Mouse (Mus musculus): ENCODE results near the gene Gm20388. TPM values are rescaled to one million over a fixed set of nuclear protein-coding genes. Genes with fewer than 3 reads are reported as not detected.

Gm20388 gene
- polyA plus RNA-seq, 1 experiment: 10.6 TPM

DNA sequence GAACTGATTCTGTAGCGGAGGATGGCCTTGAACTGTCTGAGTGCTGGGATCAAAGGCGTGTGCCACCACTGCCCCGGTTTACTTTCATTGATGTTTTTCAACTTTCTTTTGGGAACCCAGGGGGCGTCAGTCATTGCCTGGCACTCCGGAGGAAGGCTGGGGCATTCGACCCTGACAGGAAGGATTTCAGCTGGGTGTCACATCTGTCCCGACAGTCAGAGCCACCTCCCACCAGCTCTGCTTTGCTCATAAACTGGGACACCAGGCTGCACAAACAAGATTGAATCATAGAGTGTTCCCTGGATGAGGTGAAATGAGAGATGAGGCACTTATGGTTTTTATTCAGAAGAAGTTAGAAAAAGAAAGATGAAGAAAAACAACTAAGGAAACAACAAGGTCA, 41.6 kb downstream of the Gm20388 start:
- Histone ChIP-seq H3K4me1 (ENCODE audit: control insufficient read depth, insufficient read depth, low read length) (no peaks in the 10 kb centered on the region), H3K4me3 (replicated peaks; ENCODE audit: control insufficient read depth, low read depth, low read length) (no peak overlapping the region), H3K27ac (ENCODE audit: control insufficient read depth, insufficient read depth, low read depth, low read length, poor library complexity) (no peak overlapping the region)
- WGBS: 87% methylated on average over 7 of the region's 7 CpGs
- no peak for TF ChIP-seq CTCF (IDR thresholded peaks at IDR 0.05; ENCODE audit: control insufficient read depth, insufficient read depth, low read length)
- TF ChIP-seq POLR2A (IDR thresholded peaks at IDR 0.05; ENCODE audit: borderline replicate concordance, control insufficient read depth, low read depth, low read length): no peak

DNA sequence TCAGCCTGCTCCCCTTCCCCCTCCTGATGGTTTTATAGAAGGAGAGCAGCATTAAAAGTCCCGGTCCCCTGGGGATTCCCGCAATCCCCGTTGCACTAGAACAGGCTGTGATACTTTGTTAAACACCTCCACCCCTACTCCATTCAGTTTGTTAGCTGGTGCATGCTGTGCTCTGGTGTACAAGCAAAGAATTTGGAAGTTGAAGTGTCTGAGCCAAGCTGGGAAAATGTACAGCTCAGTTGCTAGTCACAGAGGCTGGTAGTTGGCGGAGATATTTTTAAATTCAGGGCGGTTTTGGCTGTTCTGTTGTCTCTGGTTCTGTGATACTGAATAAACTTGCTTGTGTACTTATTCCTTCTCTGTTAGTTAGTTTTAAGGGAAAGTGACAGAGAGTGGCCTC, 42.1 kb downstream of the Gm20388 start:
- no peak for TF ChIP-seq CTCF (IDR thresholded peaks at IDR 0.05; ENCODE audit: control insufficient read depth, insufficient read depth, low read length)
- no peak for TF ChIP-seq POLR2A (IDR thresholded peaks at IDR 0.05; ENCODE audit: borderline replicate concordance, control insufficient read depth, low read depth, low read length)
- Histone ChIP-seq H3K4me1 (ENCODE audit: control insufficient read depth, insufficient read depth, low read length) (no peaks in the 10 kb centered on the region), H3K4me3 (replicated peaks; ENCODE audit: control insufficient read depth, low read depth, low read length) (no peak overlapping the region), H3K27ac (ENCODE audit: control insufficient read depth, insufficient read depth, low read depth, low read length, poor library complexity) (no peak overlapping the region)
- WGBS: 92% methylated on average over 5 of the region's 5 CpGs

DNA sequence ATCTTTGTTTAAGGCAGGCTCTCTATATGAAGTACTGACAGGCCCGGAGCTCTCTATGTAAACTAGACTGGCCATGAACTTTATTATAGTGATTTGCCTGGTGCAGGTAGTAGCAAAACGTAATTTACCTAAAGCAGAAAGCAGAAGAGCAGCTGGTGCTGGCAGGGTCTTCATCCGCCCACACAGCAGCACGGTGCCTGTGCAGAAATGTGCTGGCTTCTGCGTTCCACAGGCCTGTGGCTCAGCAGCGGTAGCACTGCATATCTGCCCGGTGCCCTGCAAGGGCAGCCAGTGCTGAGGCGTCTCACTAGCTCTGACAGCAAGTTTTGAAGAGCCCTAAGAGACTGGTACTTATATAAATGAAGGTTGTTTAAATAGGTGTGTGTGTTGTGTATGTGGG, 44.7 kb downstream of the Gm20388 start:
- Histone ChIP-seq H3K27ac (ENCODE audit: control insufficient read depth, insufficient read depth, low read depth, low read length, poor library complexity) (no peak overlapping the region), H3K4me3 (replicated peaks; ENCODE audit: control insufficient read depth, low read depth, low read length) (no peak overlapping the region), H3K4me1 (ENCODE audit: control insufficient read depth, insufficient read depth, low read length) (no peaks in the 10 kb centered on the region)
- 93% methylated on average over 8 of the region's 8 CpGs for WGBS
- TF ChIP-seq POLR2A (IDR thresholded peaks at IDR 0.05; ENCODE audit: borderline replicate concordance, control insufficient read depth, low read depth, low read length): no peak
- TF ChIP-seq CTCF (IDR thresholded peaks at IDR 0.05; ENCODE audit: control insufficient read depth, insufficient read depth, low read length): no peak

DNA sequence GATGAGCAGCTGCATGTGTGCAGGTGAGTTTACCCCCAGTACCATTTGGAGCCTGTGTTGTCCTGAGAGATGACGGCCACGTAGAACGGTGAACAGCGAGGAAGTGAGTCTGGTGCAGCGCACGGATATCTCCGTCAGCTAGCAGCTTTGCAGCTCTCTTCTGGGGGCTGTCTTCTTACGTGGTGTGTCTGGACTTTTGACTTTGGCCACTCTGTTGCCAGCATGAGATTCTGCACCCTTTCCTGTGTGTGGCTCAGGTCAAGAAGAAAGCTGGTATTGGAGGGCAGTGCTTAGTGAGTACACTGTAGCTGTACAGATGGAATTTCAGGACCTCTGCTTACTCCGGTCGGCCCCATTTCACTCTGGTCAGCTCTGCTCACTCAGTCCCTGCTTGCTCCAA, 47.4 kb downstream of the Gm20388 start:
- no peak overlapping the region for H3K4me3 ChIP-seq (replicated peaks; ENCODE audit: control insufficient read depth, low read depth, low read length)
- 95% methylated on average over 10 of the region's 10 CpGs for WGBS
- no peak for TF ChIP-seq POLR2A (IDR thresholded peaks at IDR 0.05; ENCODE audit: borderline replicate concordance, control insufficient read depth, low read depth, low read length)
- no peak for TF ChIP-seq CTCF (IDR thresholded peaks at IDR 0.05; ENCODE audit: control insufficient read depth, insufficient read depth, low read length)
- H3K27ac ChIP-seq (ENCODE audit: control insufficient read depth, insufficient read depth, low read depth, low read length, poor library complexity): no peak overlapping the region
- no peaks in the 10 kb centered on the region for H3K4me1 ChIP-seq (ENCODE audit: control insufficient read depth, insufficient read depth, low read length)

DNA sequence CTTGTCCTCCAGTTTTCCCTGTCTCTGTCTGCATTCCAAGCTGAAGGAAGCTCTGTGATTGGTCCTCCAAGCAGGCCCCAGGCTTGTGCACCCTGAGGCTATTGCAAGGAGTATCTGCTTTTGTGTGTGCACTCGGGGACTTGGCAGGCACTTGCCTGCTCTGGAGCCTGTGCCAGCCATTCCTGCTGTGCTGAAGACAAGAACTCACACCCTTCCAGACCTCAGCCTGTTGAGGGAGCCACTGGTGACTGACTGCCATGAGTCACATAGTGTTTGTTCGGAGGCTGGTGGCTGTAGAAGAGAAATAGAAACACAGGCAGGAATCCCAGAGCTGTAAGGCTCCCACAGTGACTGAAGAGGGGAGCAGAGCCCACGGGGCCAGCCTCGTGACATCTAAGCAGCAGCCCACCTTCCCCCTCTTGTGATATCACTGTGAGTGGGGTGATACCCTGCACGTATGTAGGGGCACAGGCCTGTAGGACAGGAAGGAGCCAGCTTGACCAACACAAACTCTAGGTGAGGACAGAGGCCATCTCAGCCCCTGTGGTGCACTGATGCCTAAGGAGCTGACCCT, 50.0 kb downstream of the Gm20388 start:
- TF ChIP-seq POLR2A (IDR thresholded peaks at IDR 0.05; ENCODE audit: borderline replicate concordance, control insufficient read depth, low read depth, low read length) (no peak), CTCF (IDR thresholded peaks at IDR 0.05; ENCODE audit: control insufficient read depth, insufficient read depth, low read length) (no peak)
- no peaks in the 10 kb centered on the region for H3K4me1 ChIP-seq (ENCODE audit: control insufficient read depth, insufficient read depth, low read length)
- WGBS: 77% methylated on average over 5 of the region's 5 CpGs
- no peak overlapping the region for H3K27ac ChIP-seq (ENCODE audit: control insufficient read depth, insufficient read depth, low read depth, low read length, poor library complexity)
- no peak overlapping the region for H3K4me3 ChIP-seq (replicated peaks; ENCODE audit: control insufficient read depth, low read depth, low read length)

DNA sequence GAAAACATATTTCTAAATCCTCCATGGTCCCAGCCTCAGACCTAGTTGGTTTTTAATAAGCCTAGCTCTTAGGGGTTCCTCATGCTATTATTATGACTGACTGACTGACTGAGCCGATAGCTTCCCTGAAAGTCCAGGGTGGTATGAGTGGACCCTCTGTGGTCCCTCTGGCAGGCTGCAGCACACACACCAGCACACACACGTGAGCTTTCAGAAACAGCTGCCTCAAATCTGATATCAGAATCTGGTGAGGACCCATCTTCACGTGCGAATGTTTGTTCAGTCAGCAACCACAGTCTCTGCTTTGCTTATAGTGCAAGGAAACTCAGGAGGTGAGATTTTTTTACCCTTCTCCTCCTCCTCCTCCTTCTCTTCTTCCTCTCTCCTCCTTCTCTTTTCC, 54.2 kb downstream of the Gm20388 start:
- Histone ChIP-seq H3K27ac (ENCODE audit: control insufficient read depth, insufficient read depth, low read depth, low read length, poor library complexity) (no peak overlapping the region), H3K4me3 (replicated peaks; ENCODE audit: control insufficient read depth, low read depth, low read length) (no peak overlapping the region), H3K4me1 (ENCODE audit: control insufficient read depth, insufficient read depth, low read length) (no peaks in the 10 kb centered on the region)
- WGBS: 70% methylated on average over 4 of the region's 4 CpGs
- TF ChIP-seq CTCF (IDR thresholded peaks at IDR 0.05; ENCODE audit: control insufficient read depth, insufficient read depth, low read length): no peak
- no peak for TF ChIP-seq POLR2A (IDR thresholded peaks at IDR 0.05; ENCODE audit: borderline replicate concordance, control insufficient read depth, low read depth, low read length)

DNA sequence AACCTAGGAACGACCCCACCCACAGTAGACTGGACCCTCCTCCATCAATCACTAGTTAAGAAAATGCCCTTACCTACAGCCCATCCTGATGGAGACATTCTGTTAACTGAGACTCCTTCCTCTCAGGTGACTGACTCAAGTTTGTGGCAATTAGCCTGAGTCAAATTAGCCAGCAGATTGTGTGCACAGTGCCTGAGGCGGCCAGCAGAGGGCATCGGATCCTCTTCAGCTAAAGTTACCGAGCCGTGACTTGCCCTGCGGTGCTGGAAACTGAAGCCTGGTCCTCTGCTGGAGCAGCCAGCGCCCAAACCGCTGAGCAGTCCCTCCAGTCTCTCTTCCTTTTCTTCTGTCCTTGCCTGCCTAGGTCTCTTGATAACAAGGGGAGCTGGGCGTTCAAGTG, 56.8 kb downstream of the Gm20388 start:
- 89% methylated on average over 9 of the region's 9 CpGs for WGBS
- TF ChIP-seq POLR2A (IDR thresholded peaks at IDR 0.05; ENCODE audit: borderline replicate concordance, control insufficient read depth, low read depth, low read length): no peak
- peak; percentile 30; the same call in 1 of the 2 replicates for TF ChIP-seq CTCF (IDR thresholded peaks at IDR 0.05; ENCODE audit: control insufficient read depth, insufficient read depth, low read length)
- Histone ChIP-seq H3K27ac (ENCODE audit: control insufficient read depth, insufficient read depth, low read depth, low read length, poor library complexity) (no peak overlapping the region), H3K4me3 (replicated peaks; ENCODE audit: control insufficient read depth, low read depth, low read length) (no peak overlapping the region), H3K4me1 (ENCODE audit: control insufficient read depth, insufficient read depth, low read length) (no peaks in the 10 kb centered on the region)

DNA sequence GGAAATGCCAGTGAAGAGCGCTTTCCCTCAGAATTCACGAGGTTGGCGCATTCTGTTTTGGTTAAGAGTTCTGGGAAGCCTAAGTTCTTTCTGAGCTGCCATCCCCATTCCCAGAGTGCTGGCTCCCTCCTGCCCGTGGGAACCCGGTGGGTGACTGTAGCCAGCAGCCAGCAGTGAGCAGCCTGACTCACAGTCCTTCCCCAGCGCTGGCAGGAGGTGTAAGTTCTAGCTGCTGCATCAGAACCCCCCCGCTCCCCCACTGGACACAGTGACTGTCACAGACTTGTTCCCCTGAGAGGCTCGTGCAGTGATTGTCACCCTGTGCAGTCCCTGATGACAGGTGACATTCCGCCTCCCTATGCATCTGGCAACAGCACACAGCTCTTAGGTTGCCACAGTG, 59.5 kb downstream of the Gm20388 start:
- H3K27ac ChIP-seq (ENCODE audit: control insufficient read depth, insufficient read depth, low read depth, low read length, poor library complexity): no peak overlapping the region
- H3K4me1 ChIP-seq (ENCODE audit: control insufficient read depth, insufficient read depth, low read length): no peaks in the 10 kb centered on the region; the same call in 1 of the 2 replicates
- TF ChIP-seq POLR2A (IDR thresholded peaks at IDR 0.05; ENCODE audit: borderline replicate concordance, control insufficient read depth, low read depth, low read length) (no peak), CTCF (IDR thresholded peaks at IDR 0.05; ENCODE audit: control insufficient read depth, insufficient read depth, low read length) (no peak)
- no peak overlapping the region for H3K4me3 ChIP-seq (replicated peaks; ENCODE audit: control insufficient read depth, low read depth, low read length)
- 88% methylated on average over 9 of the region's 9 CpGs for WGBS

DNA sequence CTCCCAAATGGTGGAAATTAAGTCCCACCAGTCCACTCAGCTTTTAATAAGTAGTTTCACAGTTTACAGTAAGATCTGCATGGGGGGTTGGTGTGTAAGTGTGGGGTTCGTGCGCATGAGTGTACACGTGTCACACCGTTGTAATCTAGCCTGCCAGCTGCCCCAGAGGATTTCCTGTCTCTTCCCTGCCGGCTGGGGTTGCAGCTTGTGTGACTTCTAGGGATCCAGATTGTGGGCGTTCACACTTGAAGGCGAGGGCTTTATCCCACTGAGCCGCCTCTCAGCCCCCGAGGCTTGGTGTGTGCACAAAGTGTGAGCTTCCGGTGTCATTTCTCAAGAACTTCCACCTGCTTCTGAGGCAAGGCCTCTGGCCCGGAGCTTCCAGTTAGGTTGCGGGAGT, 61.9 kb downstream of the Gm20388 start:
- Histone ChIP-seq H3K4me1 (ENCODE audit: control insufficient read depth, insufficient read depth, low read length) (no peaks in the 10 kb centered on the region; the same call in 1 of the 2 replicates), H3K27ac (ENCODE audit: control insufficient read depth, insufficient read depth, low read depth, low read length, poor library complexity) (no peak overlapping the region), H3K4me3 (replicated peaks; ENCODE audit: control insufficient read depth, low read depth, low read length) (no peak overlapping the region)
- no peak for TF ChIP-seq POLR2A (IDR thresholded peaks at IDR 0.05; ENCODE audit: borderline replicate concordance, control insufficient read depth, low read depth, low read length)
- no peak for TF ChIP-seq CTCF (IDR thresholded peaks at IDR 0.05; ENCODE audit: control insufficient read depth, insufficient read depth, low read length)
- 16% methylated on average over 12 of the region's 12 CpGs for WGBS

Data from bone marrow, adult 2 months (tissue).